In the genomic region with DNA sequence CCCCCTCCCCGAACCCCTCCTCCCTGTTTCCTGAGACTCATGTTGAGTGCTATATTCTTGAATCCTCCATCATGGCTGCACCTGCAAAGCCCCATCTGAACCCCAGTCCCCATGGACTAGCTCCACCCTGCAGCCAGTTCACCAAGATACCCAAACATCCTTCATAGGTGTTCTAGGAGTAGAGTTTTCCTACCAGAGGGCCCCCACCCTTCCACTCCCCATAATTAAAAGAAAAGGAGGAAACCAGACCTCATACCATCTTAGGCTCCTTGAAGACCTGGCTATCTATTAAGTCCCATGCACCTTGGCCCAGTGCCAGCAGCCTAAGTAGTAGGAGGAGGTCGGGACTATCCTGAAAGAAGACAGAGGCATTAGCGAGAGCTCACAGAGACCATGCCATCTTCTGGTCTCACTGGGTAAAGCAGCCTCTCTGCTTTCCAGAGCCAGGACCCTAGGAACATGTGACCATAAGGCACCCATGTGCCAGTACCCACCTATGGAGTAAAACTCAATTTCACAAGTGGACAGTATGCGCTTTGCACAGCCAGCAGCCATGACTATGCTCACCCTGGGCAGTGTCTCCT, we compare ENCODE assay signal across 14 mouse cellular contexts. TPM values are rescaled to one million over a fixed set of nuclear protein-coding genes. Genes with fewer than 3 reads are reported as not detected.
A peak's percentile ranks its signal among the peaks of the same experiment; 100 is the strongest.
DNase-seq lines count a peak whose midpoint lies in the region; ATAC-seq and TF ChIP-seq lines count a peak whose summit lies in the region.
"Had no signal": no experiment of that assay in that cellular context is flagged by ENCODE, and none has a peak within 500 bp of the region (broad histone marks: within the 10 kb centered on the region; RNA-seq: fewer than 3 reads in every experiment).

No protein-coding gene starts in this region.

- peak; percentile 38; the same call in 1 of the 2 replicates for TF ChIP-seq CTCF in forebrain, postnatal 0 days (IDR thresholded peaks at IDR 0.05; ENCODE audit: low read depth)
- TF ChIP-seq CTCF in MEL (IDR thresholded peaks at IDR 0.05 in 2 of 3, conservative IDR thresholded peaks at IDR 0.05 in 1 of 3; ENCODE audit: control insufficient read depth in 1 of 3, insufficient read depth in 1 of 3, low read depth in 2 of 3, low read length in 3 of 3, poor library complexity in 1 of 3, severe bottlenecking in 1 of 3): peak; percentile 31 to 61 (median 35); a peak in 4 of 6 replicates

- no peaks in the 10 kb centered on the region for H3K9me3 ChIP-seq in forebrain, postnatal 0 days (ENCODE audit: low read length)
- H3K9me3 ChIP-seq in forebrain, embryonic 15.5 days: no peaks in the 10 kb centered on the region
- no peaks in the 10 kb centered on the region for H3K9me3 ChIP-seq in liver, embryonic 15.5 days (replicated peaks)
- H3K9me3 ChIP-seq in liver, embryonic 12.5 days (replicated peaks): no peaks in the 10 kb centered on the region
- no peaks in the 10 kb centered on the region for H3K9me3 ChIP-seq in MEL (replicated peaks; ENCODE audit: insufficient read depth, low read length)
- H3K9me3 ChIP-seq: hindbrain, embryonic 10.5 days had no signal

- 0 out of 2 replicates have a peak, but pooled peaks cover 4% of the 10 kb centered on the region for H3K4me1 ChIP-seq in forebrain, postnatal 0 days (ENCODE audit: insufficient read depth)
- H3K4me1 ChIP-seq in forebrain, embryonic 15.5 days: peaks cover 5% of the 10 kb centered on the region
- peaks cover 2% of the 10 kb centered on the region; the same call in 1 of the 2 replicates for H3K4me1 ChIP-seq in liver, embryonic 15.5 days (replicated peaks)
- no peaks in the 10 kb centered on the region for H3K4me1 ChIP-seq in liver, embryonic 12.5 days
- peaks cover 5 to 11% of the 10 kb centered on the region in 2 experiments; a peak in 3 of 4 replicates for H3K4me1 ChIP-seq in MEL (ENCODE audit: control insufficient read depth in 1 of 2, insufficient read depth in 2 of 2, low read length in 2 of 2)

- TF ChIP-seq EP300 in MEL (IDR thresholded peaks at IDR 0.05; ENCODE audit: low read depth in 1 of 2, low read length in 2 of 2): peak; percentile 32 to 39

- H3K9ac ChIP-seq in forebrain, postnatal 0 days: no peak overlapping the region
- H3K9ac ChIP-seq in forebrain, embryonic 15.5 days (replicated peaks): no peak overlapping the region
- H3K9ac ChIP-seq in liver, embryonic 15.5 days: no peak overlapping the region
- H3K9ac ChIP-seq in liver, embryonic 12.5 days: no peak overlapping the region
- H3K9ac ChIP-seq in MEL (ENCODE audit: control insufficient read depth, low read depth, low read length, poor library complexity, severe bottlenecking): no peak overlapping the region

- no peak overlapping the region for H3K4me3 ChIP-seq in forebrain, postnatal 0 days (ENCODE audit: low read depth, low read length)
- H3K4me3 ChIP-seq in forebrain, embryonic 15.5 days: no peak overlapping the region
- H3K4me3 ChIP-seq in liver, embryonic 15.5 days (replicated peaks): no peak overlapping the region
- no peak overlapping the region for H3K4me3 ChIP-seq in liver, embryonic 12.5 days
- H3K4me3 ChIP-seq in MEL (ENCODE audit: control insufficient read depth in 1 of 2, insufficient read depth in 1 of 2, low read depth in 2 of 2, low read length in 2 of 2): no peak overlapping the region
- H3K4me3 ChIP-seq: gastrocnemius, adult 2 months; hindbrain, embryonic 10.5 days had no signal

- no peaks in the 10 kb centered on the region for H3K27me3 ChIP-seq in forebrain, postnatal 0 days (ENCODE audit: insufficient read depth, low read length)
- H3K27me3 ChIP-seq in forebrain, embryonic 15.5 days: no peaks in the 10 kb centered on the region
- no peaks in the 10 kb centered on the region for H3K27me3 ChIP-seq in liver, embryonic 15.5 days
- no peaks in the 10 kb centered on the region for H3K27me3 ChIP-seq in liver, embryonic 12.5 days (replicated peaks)
- H3K27me3 ChIP-seq in MEL (ENCODE audit: control insufficient read depth in 1 of 2, insufficient read depth in 2 of 2, low read length in 2 of 2): no peaks in the 10 kb centered on the region

- no peak overlapping the region for H3K4me2 ChIP-seq in forebrain, postnatal 0 days (ENCODE audit: low read depth)
- H3K4me2 ChIP-seq in forebrain, embryonic 15.5 days (replicated peaks): no peak overlapping the region
- H3K4me2 ChIP-seq in liver, embryonic 15.5 days: no peak overlapping the region
- no peak overlapping the region for H3K4me2 ChIP-seq in liver, embryonic 12.5 days

- no peak overlapping the region for H3K27ac ChIP-seq in forebrain, postnatal 0 days (ENCODE audit: low read depth, low read length)
- H3K27ac ChIP-seq in forebrain, embryonic 15.5 days (replicated peaks): no peak overlapping the region
- H3K27ac ChIP-seq in liver, embryonic 15.5 days (replicated peaks): no peak overlapping the region
- no peak overlapping the region for H3K27ac ChIP-seq in liver, embryonic 12.5 days
- H3K27ac ChIP-seq in MEL (ENCODE audit: control insufficient read depth, low read depth, low read length): no peak overlapping the region
- H3K27ac ChIP-seq: gastrocnemius, adult 2 months; hindbrain, embryonic 10.5 days; macrophage had no signal

- peak; percentile 25 for TF ChIP-seq RAD21 in MEL (IDR thresholded peaks at IDR 0.05; ENCODE audit: low read depth, low read length)

- 62% methylated on average over 4 of the region's 4 CpGs for WGBS in forebrain, postnatal 0 days
- WGBS in forebrain, embryonic 15.5 days: 62% methylated on average over 4 of the region's 4 CpGs
- WGBS in liver, embryonic 15.5 days (ENCODE audit: insufficient replicate concordance): 52% methylated on average over 4 of the region's 4 CpGs
- 60% methylated on average over 4 of the region's 4 CpGs for WGBS in liver, embryonic 12.5 days (ENCODE audit: insufficient replicate concordance)

- peaks cover 79% of the 10 kb centered on the region for H3K36me3 ChIP-seq in forebrain, postnatal 0 days (ENCODE audit: insufficient read depth)
- peaks cover 73% of the 10 kb centered on the region for H3K36me3 ChIP-seq in forebrain, embryonic 15.5 days
- H3K36me3 ChIP-seq in liver, embryonic 15.5 days (replicated peaks): peaks cover 97% of the 10 kb centered on the region
- peaks cover 100% of the 10 kb centered on the region for H3K36me3 ChIP-seq in liver, embryonic 12.5 days
- peaks cover 7 to 9% of the 10 kb centered on the region in 2 experiments for H3K36me3 ChIP-seq in MEL (ENCODE audit: control insufficient read depth in 1 of 2, insufficient read depth in 2 of 2, low read length in 2 of 2)

- H3K79me2 ChIP-seq in MEL (ENCODE audit: control insufficient read depth, insufficient read depth, low read length, poor library complexity): peaks cover 2% of the 10 kb centered on the region; the same call in 1 of the 2 replicates

- no peak for DNase-seq in forebrain, postnatal 0 days
- DNase-seq in MEL (ENCODE audit: low read depth, low spot score): peak; percentile 87
- peak; percentile 25 for DNase-seq in lung, postnatal 36 days
- no peak for DNase-seq in frontal cortex, postnatal 10 days (ENCODE audit: low spot score in 2 of 2)
- DNase-seq in right cerebral cortex, postnatal 25 days: no peak
- DNase-seq: cerebellum, adult 11 months; gastrocnemius, adult 2 months had no signal

- ATAC-seq in forebrain, postnatal 0 days: no peak; the same call in 1 of the 2 replicates
- ATAC-seq in forebrain, embryonic 15.5 days (replicated peaks): no peak; the same call in 1 of the 2 replicates
- 0 out of 2 replicates have a peak, but pooled peaks have one; percentile 27 for ATAC-seq in liver, embryonic 15.5 days (ENCODE audit: insufficient read depth)
- no peak for ATAC-seq in liver, embryonic 12.5 days

- TF ChIP-seq POLR2A in MEL (IDR thresholded peaks at IDR 0.05; ENCODE audit: control insufficient read depth in 1 of 2, insufficient read depth in 1 of 2, low read depth in 1 of 2, low read length in 2 of 2, poor library complexity in 1 of 2): no peak

RNA-seq across cellular contexts. Expression of a gene that starts 7.0 kb away (rescaled TPM):
- 1.7 and 3.3 TPM in 2 replicates for total RNA-seq in forebrain, postnatal 0 days (2014; rRNA removed)
- polyA plus RNA-seq in forebrain, postnatal 0 days (2015; fragmentation: Nextera tagmentation; extraction: Ambion mirVana): 0.92 and 1.2 TPM in 2 replicates
- 1.3 and 1.6 TPM in 2 replicates for polyA plus RNA-seq in forebrain, embryonic 15.5 days (2015; fragmentation: Nextera tagmentation; extraction: Ambion mirVana)
- polyA plus RNA-seq in liver, embryonic 15.5 days (2015; fragmentation: Nextera tagmentation; extraction: Ambion mirVana): 6.2 and 6.8 TPM in 2 replicates
- 7.2 and 7.4 TPM in 2 replicates for polyA plus RNA-seq in liver, embryonic 12.5 days (2016; fragmentation: Nextera tagmentation; extraction: Ambion mirVana)
- total RNA-seq in MEL (2012; rRNA removed): 7.6 and 9.1 TPM in 2 replicates
- 10 to 100 TPM in 1 of 2 experiments, not detected in 1; 13.7 TPM for polyA plus RNA-seq in MEL (2012; ENCODE audit: insufficient read depth in 1 of 2, insufficient read length in 2 of 2, low read depth in 1 of 2, low replicate concordance in 2 of 2, missing spikeins in 1 of 2)

RNA-seq across cellular contexts. Expression of a gene that starts 7.6 kb away (rescaled TPM):
- 94.6 and 115 TPM in 2 replicates for total RNA-seq in forebrain, postnatal 0 days (2014; rRNA removed)
- polyA plus RNA-seq in forebrain, postnatal 0 days (2015; fragmentation: Nextera tagmentation; extraction: Ambion mirVana): 57.1 and 76.1 TPM in 2 replicates
- 96.7 and 102 TPM in 2 replicates for polyA plus RNA-seq in forebrain, embryonic 15.5 days (2015; fragmentation: Nextera tagmentation; extraction: Ambion mirVana)
- 35.9 and 40.6 TPM in 2 replicates for polyA plus RNA-seq in liver, embryonic 15.5 days (2015; fragmentation: Nextera tagmentation; extraction: Ambion mirVana)
- 56.7 and 61.5 TPM in 2 replicates for polyA plus RNA-seq in liver, embryonic 12.5 days (2016; fragmentation: Nextera tagmentation; extraction: Ambion mirVana)
- 62.9 and 63.1 TPM in 2 replicates for total RNA-seq in MEL (2012; rRNA removed)
- 10 to 100 TPM in 1 of 2 experiments, not detected in 1; 83.5 TPM for polyA plus RNA-seq in MEL (2012; ENCODE audit: insufficient read depth in 1 of 2, insufficient read length in 2 of 2, low read depth in 1 of 2, low replicate concordance in 2 of 2, missing spikeins in 1 of 2)

RNA-seq across cellular contexts. Expression of a gene that starts 10.7 kb away (rescaled TPM):
- not detected in 2 replicates for total RNA-seq in forebrain, postnatal 0 days (2014; rRNA removed)
- not detected in 2 replicates for polyA plus RNA-seq in forebrain, postnatal 0 days (2015; fragmentation: Nextera tagmentation; extraction: Ambion mirVana)
- polyA plus RNA-seq in forebrain, embryonic 15.5 days (2015; fragmentation: Nextera tagmentation; extraction: Ambion mirVana): not detected in 2 replicates
- not detected in 2 replicates for polyA plus RNA-seq in liver, embryonic 15.5 days (2015; fragmentation: Nextera tagmentation; extraction: Ambion mirVana)
- not detected in 2 replicates for polyA plus RNA-seq in liver, embryonic 12.5 days (2016; fragmentation: Nextera tagmentation; extraction: Ambion mirVana)
- not detected in 2 replicates for total RNA-seq in MEL (2012; rRNA removed)
- under 1 TPM in 1 of 2 experiments, not detected in 1; 0.07 TPM for polyA plus RNA-seq in MEL (2012; ENCODE audit: insufficient read depth in 1 of 2, insufficient read length in 2 of 2, low read depth in 1 of 2, low replicate concordance in 2 of 2, missing spikeins in 1 of 2)
- total RNA-seq: gastrocnemius, adult 2 months had no signal
- polyA plus RNA-seq: C2C12; embryonic facial prominence, embryonic 14.5 days; hindbrain, embryonic 10.5 days; macrophage had no signal

RNA-seq across cellular contexts. Expression of a gene that starts 14.8 kb away (rescaled TPM):
- total RNA-seq in forebrain, postnatal 0 days (2014; rRNA removed): not detected in 2 replicates
- polyA plus RNA-seq in forebrain, postnatal 0 days (2015; fragmentation: Nextera tagmentation; extraction: Ambion mirVana): 0.94 TPM in 1 of 2 replicates, not detected in the other
- 1.2 TPM in 1 of 2 replicates, not detected in the other for polyA plus RNA-seq in forebrain, embryonic 15.5 days (2015; fragmentation: Nextera tagmentation; extraction: Ambion mirVana)
- polyA plus RNA-seq in liver, embryonic 15.5 days (2015; fragmentation: Nextera tagmentation; extraction: Ambion mirVana): 1.0 TPM in 1 of 2 replicates, not detected in the other
- polyA plus RNA-seq in liver, embryonic 12.5 days (2016; fragmentation: Nextera tagmentation; extraction: Ambion mirVana): 1.2 TPM in 1 of 2 replicates, not detected in the other
- total RNA-seq in MEL (2012; rRNA removed): 1.1 TPM in 1 of 2 replicates, not detected in the other
- 10 to 100 TPM in 1 of 2 experiments, not detected in 1; 15.6 TPM for polyA plus RNA-seq in MEL (2012; ENCODE audit: insufficient read depth in 1 of 2, insufficient read length in 2 of 2, low read depth in 1 of 2, low replicate concordance in 2 of 2, missing spikeins in 1 of 2)
- total RNA-seq: gastrocnemius, adult 2 months had no signal
- polyA plus RNA-seq: C2C12; embryonic facial prominence, embryonic 14.5 days; hindbrain, embryonic 10.5 days; macrophage had no signal

RNA-seq across cellular contexts. Expression of a gene that starts 20.8 kb away (rescaled TPM):
- total RNA-seq in forebrain, postnatal 0 days (2014; rRNA removed): 553 and 579 TPM in 2 replicates
- polyA plus RNA-seq in forebrain, postnatal 0 days (2015; fragmentation: Nextera tagmentation; extraction: Ambion mirVana): 382 and 469 TPM in 2 replicates
- 399 and 409 TPM in 2 replicates for polyA plus RNA-seq in forebrain, embryonic 15.5 days (2015; fragmentation: Nextera tagmentation; extraction: Ambion mirVana)
- 695 and 769 TPM in 2 replicates for polyA plus RNA-seq in liver, embryonic 15.5 days (2015; fragmentation: Nextera tagmentation; extraction: Ambion mirVana)
- polyA plus RNA-seq in liver, embryonic 12.5 days (2016; fragmentation: Nextera tagmentation; extraction: Ambion mirVana): 901 and 931 TPM in 2 replicates
- 979 and 1,089 TPM in 2 replicates for total RNA-seq in MEL (2012; rRNA removed)
- 1,000 to 10,000 TPM in 1 of 2 experiments, 100 to 1,000 TPM in 1; 183 to 1,037 TPM for polyA plus RNA-seq in MEL (2012; ENCODE audit: insufficient read depth in 1 of 2, insufficient read length in 2 of 2, low read depth in 1 of 2, low replicate concordance in 2 of 2, missing spikeins in 1 of 2)

Comparison
In these comparisons a context has a peak if more than half of its experiments do, and no peak if none do; other contexts are left out.
1. DNase-seq: peak in MEL (single experiment) and lung, postnatal 36 days (single experiment); none in forebrain, postnatal 0 days (single experiment), frontal cortex, postnatal 10 days (0 of 2) and right cerebral cortex, postnatal 25 days (single experiment).